Mouse (Mus musculus): Measurements from ENCODE around the gene Syn3. TPM values are rescaled to one million over a fixed set of nuclear protein-coding genes. Genes with fewer than 3 reads are reported as not detected.

Syn3 gene
- polyA plus RNA-seq, 1 experiment: 7.5 TPM

DNA sequence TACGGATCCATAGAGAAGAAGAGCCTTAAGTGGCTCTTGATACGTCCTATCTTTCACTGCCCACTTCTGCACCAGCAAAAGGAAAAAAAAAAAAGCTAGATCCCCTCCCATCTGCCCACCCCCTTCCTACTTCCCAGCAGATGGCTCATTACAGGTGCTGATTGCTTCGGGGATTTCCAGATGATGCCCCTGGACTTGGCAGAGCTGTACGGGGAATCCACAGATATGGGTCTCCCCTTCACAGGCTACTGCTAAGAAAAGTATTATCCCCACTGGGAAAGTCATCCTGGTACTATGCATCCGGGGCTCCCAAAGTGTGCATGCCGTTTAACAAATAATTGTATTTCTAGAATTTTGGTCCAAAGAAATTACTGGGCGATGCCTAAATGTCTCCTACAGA, 181.1 kb downstream of the Syn3 start:
- no peak overlapping the region for H3K4me3 ChIP-seq (ENCODE audit: insufficient read depth, low read length)
- TF ChIP-seq POLR2A (IDR thresholded peaks at IDR 0.05; ENCODE audit: extremely low read depth, insufficient read depth, low read length): no peak

DNA sequence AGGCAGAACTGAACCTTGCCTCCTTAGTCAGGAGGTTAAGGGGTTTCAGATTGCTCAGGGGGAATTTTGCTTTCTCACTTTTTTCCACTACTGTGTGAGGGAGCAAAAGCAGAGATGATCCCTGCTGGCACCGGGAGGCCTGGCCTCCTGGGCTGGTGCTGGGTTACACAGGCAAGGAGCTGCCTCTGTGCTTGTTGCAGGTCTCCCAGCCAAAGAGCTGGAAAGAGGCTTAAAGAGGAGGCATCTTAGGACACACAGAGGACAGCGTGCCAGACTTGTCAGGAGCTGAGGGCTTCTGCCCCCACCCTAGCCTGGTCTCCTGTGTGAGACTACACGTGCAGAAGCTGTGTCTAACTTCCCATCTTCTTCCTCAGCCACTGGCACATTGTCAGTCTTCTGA, 183.2 kb downstream of the Syn3 start:
- peaks cover 1% of the 10 kb centered on the region; the same call in 1 of the 2 replicates for H3K4me1 ChIP-seq (ENCODE audit: control insufficient read depth, insufficient read depth, low read length)
- no peak overlapping the region for H3K27ac ChIP-seq (ENCODE audit: insufficient read depth, low read length)
- TF ChIP-seq CTCF (IDR thresholded peaks at IDR 0.05; ENCODE audit: extremely low read depth, insufficient read depth, low read length) (no peak), POLR2A (IDR thresholded peaks at IDR 0.05; ENCODE audit: extremely low read depth, insufficient read depth, low read length) (no peak)
- H3K4me3 ChIP-seq (ENCODE audit: insufficient read depth, low read length): no peak overlapping the region

More for the DNA sequence above, 181.1 kb downstream of the Syn3 start:
- Histone ChIP-seq H3K4me1 (ENCODE audit: control insufficient read depth, insufficient read depth, low read length) (peaks cover 1% of the 10 kb centered on the region; the same call in 1 of the 2 replicates), H3K27ac (ENCODE audit: insufficient read depth, low read length) (no peak overlapping the region)

DNA sequence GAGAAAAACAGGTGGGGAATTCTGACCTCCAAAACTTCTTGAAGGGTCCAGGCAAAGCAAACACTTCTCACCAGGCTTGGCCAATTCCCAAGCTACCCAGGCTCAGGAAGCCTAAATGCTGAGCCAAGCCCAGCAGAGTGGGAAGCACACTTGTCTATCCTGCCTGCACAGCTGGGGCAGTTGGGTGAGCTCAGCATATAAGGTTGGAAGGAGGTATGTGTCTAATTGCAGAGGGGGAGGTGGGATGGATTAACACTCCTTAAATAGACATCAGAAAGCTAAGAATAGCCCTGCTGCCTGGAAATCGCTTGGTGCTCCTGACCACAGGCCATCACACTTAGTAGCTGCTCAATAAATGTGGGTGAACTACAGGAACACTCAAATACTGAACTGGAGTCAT, 185.2 kb downstream of the Syn3 start:
- H3K27ac ChIP-seq (ENCODE audit: insufficient read depth, low read length): no peak overlapping the region
- H3K4me3 ChIP-seq (ENCODE audit: insufficient read depth, low read length): no peak overlapping the region
- TF ChIP-seq POLR2A (IDR thresholded peaks at IDR 0.05; ENCODE audit: extremely low read depth, insufficient read depth, low read length) (no peak), CTCF (IDR thresholded peaks at IDR 0.05; ENCODE audit: extremely low read depth, insufficient read depth, low read length) (no peak)
- H3K4me1 ChIP-seq (ENCODE audit: control insufficient read depth, insufficient read depth, low read length): peaks cover 1% of the 10 kb centered on the region; the same call in 1 of the 2 replicates

DNA sequence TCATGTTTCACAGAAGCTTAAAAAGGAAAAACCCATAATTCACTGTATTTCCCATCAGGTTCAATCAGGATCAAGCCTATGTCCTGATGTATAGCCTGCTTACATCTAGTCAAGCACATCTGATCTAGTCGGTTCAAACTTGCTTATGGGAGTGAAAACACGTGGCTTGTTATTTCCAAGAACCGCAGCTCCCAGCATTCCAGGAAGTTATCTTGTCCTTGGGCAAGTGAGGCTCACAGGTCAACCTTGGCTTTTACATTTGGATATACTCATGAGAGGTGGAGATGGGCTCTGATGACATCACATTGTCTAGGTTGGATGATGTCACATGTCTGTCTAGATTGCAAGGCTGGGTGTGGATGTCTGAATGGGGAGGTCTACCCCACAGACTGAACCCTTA, 185.7 kb downstream of the Syn3 start:
- Histone ChIP-seq H3K27ac (ENCODE audit: insufficient read depth, low read length) (no peak overlapping the region), H3K4me3 (ENCODE audit: insufficient read depth, low read length) (no peak overlapping the region), H3K4me1 (ENCODE audit: control insufficient read depth, insufficient read depth, low read length) (peaks cover 1% of the 10 kb centered on the region; the same call in 1 of the 2 replicates)
- TF ChIP-seq POLR2A (IDR thresholded peaks at IDR 0.05; ENCODE audit: extremely low read depth, insufficient read depth, low read length) (no peak), CTCF (IDR thresholded peaks at IDR 0.05; ENCODE audit: extremely low read depth, insufficient read depth, low read length) (no peak)

DNA sequence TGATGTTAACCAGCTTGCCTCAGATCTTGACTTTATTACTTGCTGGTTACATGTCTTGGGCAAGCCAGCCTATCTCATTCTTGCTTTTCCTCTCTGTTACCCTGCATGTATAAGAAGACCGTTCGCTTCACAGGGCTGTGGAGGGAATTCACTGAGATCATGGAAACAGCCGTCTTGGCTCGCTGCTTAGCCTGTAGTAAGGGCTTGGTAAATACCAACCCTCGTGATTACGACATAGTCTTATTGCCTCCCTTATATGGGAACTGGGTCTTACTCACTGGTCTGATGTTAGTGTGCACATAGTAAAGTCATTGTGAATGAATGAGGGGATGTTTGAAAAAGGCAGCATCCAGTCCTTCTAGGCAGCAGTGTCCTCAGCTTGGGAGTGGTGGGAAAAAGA, 188.2 kb downstream of the Syn3 start:
- no peak overlapping the region for H3K27ac ChIP-seq (ENCODE audit: insufficient read depth, low read length)
- H3K4me3 ChIP-seq (ENCODE audit: insufficient read depth, low read length): no peak overlapping the region
- H3K4me1 ChIP-seq (ENCODE audit: control insufficient read depth, insufficient read depth, low read length): peaks cover 1% of the 10 kb centered on the region; the same call in 1 of the 2 replicates
- TF ChIP-seq CTCF (IDR thresholded peaks at IDR 0.05; ENCODE audit: extremely low read depth, insufficient read depth, low read length) (no peak), POLR2A (IDR thresholded peaks at IDR 0.05; ENCODE audit: extremely low read depth, insufficient read depth, low read length) (no peak)

DNA sequence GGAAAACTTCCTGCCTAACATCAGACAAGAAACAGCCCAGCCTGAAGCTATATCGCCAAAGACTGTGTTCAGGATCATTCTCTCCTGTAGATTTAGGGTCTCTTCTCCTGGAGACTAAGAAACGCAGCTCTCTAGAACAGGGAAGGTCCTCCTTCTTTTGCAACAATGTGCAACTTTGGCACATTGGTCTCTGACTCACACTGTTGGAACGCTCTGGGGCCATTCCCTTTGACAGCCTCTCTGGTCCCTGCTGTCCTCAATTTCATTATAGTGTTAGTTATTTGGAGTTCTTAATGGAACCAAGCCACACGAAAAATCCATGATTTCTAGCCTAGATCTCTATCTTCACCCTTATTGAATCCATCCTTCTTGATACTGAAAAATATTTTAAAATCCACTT, 191.5 kb downstream of the Syn3 start:
- Histone ChIP-seq H3K27ac (ENCODE audit: insufficient read depth, low read length) (no peak overlapping the region), H3K4me3 (ENCODE audit: insufficient read depth, low read length) (no peak overlapping the region), H3K4me1 (ENCODE audit: control insufficient read depth, insufficient read depth, low read length) (peaks cover 3% of the 10 kb centered on the region; the same call in 1 of the 2 replicates)
- no peak for TF ChIP-seq POLR2A (IDR thresholded peaks at IDR 0.05; ENCODE audit: extremely low read depth, insufficient read depth, low read length)
- no peak for TF ChIP-seq CTCF (IDR thresholded peaks at IDR 0.05; ENCODE audit: extremely low read depth, insufficient read depth, low read length)

DNA sequence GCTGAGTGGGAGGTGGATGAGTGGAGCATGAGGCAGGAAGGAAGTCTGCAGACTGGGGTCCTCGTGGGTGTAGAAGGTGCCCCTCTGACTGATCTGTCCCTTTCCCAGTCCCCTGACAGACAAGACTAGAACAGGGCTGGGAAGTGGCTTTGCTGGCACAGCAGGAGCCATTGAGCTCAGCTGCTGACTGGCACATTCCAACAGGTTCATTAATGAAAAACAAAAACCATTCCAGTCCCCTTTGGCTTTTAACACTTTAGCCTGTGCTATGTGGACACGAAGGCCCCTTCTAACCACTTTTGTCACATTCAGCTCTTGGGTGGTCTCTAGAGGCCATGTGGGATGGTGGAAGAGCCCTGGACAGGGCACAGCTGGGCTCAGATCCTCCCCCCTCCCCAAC, 194.1 kb downstream of the Syn3 start:
- Histone ChIP-seq H3K4me3 (ENCODE audit: insufficient read depth, low read length) (no peak overlapping the region), H3K27ac (ENCODE audit: insufficient read depth, low read length) (no peak overlapping the region), H3K4me1 (ENCODE audit: control insufficient read depth, insufficient read depth, low read length) (peaks cover 1% of the 10 kb centered on the region; the same call in 1 of the 2 replicates)
- no peak for TF ChIP-seq POLR2A (IDR thresholded peaks at IDR 0.05; ENCODE audit: extremely low read depth, insufficient read depth, low read length)
- TF ChIP-seq CTCF (IDR thresholded peaks at IDR 0.05; ENCODE audit: extremely low read depth, insufficient read depth, low read length): no peak

DNA sequence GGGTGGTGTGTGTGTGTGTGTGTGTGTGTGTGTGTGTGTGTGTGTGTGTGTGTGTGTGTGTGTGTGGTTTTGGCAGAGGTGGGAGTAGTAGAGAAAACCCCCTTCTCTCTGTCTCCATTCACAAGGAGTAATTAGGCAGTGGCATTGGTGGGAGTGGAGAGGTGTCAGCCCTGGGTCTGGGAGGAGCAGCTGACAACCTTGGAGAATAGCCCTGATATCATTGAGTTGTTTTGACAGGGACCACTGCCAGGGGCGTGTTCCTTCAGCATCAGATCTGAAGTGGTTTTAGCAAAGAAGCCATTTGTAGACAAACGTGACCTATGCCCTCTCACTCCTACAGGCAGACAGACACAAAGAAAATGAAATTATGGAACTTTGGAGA, 195.2 kb downstream of the Syn3 start:
- TF ChIP-seq CTCF (IDR thresholded peaks at IDR 0.05; ENCODE audit: extremely low read depth, insufficient read depth, low read length): no peak
- TF ChIP-seq POLR2A (IDR thresholded peaks at IDR 0.05; ENCODE audit: extremely low read depth, insufficient read depth, low read length): no peak
- Histone ChIP-seq H3K4me3 (ENCODE audit: insufficient read depth, low read length) (no peak overlapping the region), H3K27ac (ENCODE audit: insufficient read depth, low read length) (no peak overlapping the region), H3K4me1 (ENCODE audit: control insufficient read depth, insufficient read depth, low read length) (peaks cover 1% of the 10 kb centered on the region; the same call in 1 of the 2 replicates)

DNA sequence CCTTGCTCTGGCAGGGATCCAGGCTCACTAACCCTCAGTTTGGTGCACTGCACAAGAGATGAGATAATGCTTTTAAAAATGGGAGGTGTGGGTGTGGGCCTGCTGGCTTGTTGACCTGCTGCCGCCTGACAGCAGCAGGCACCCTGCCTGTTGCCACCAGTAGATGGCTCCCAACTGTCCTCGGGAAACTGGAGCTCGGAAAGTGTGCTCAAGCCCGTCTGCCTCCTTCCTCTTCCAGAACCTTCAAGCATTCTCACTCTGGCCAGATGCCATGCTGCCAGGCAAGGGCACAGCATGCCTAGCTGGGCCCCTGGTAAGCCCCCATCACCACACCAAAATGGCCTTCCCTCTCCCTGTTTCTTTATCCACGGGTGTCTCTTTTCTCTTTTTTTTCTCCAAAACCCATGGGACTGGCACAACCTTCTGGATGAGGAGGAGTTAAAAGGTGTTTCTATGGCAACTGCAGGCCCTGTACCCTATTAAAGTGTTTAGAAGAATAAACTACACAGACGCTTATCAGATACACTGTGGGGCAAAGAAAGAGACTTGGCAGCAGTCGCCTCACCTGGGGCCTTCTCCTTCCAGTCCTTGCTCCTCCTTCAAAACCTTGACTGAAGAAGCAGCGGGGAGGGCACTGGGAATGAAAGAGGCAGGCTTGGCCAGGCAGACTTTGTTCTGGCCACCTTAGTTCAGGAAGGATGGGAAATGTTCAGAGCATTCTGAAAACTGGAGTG, 195.8 kb downstream of the Syn3 start:
- TF ChIP-seq POLR2A (IDR thresholded peaks at IDR 0.05; ENCODE audit: extremely low read depth, insufficient read depth, low read length) (no peak), CTCF (IDR thresholded peaks at IDR 0.05; ENCODE audit: extremely low read depth, insufficient read depth, low read length) (peak; percentile 71)
- H3K27ac ChIP-seq (ENCODE audit: insufficient read depth, low read length): no peak overlapping the region
- peaks cover 1% of the 10 kb centered on the region; the same call in 1 of the 2 replicates for H3K4me1 ChIP-seq (ENCODE audit: control insufficient read depth, insufficient read depth, low read length)
- H3K4me3 ChIP-seq (ENCODE audit: insufficient read depth, low read length): peak overlapping the region; percentile 72

DNA sequence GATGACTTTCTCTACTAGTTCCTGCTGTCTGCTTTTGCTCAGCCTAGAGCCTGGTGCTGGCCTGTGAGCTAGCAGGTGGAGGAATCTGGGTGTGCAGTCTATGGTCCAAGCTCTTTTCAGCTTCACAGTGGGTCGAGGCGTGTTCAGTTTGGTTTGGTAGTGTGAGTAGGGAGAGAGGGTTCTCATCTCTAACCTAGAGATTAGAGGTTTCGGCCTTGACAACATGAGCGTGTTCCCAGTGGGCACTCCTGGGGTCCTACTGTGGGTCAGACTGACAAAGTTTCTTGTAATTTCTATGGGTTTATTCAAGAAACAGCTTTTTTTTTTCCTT, 196.4 kb downstream of the Syn3 start:
- H3K4me3 ChIP-seq (ENCODE audit: insufficient read depth, low read length): peak overlapping the region; percentile 72
- H3K4me1 ChIP-seq (ENCODE audit: control insufficient read depth, insufficient read depth, low read length): peaks cover 1% of the 10 kb centered on the region; the same call in 1 of the 2 replicates
- no peak for TF ChIP-seq CTCF (IDR thresholded peaks at IDR 0.05; ENCODE audit: extremely low read depth, insufficient read depth, low read length)
- TF ChIP-seq POLR2A (IDR thresholded peaks at IDR 0.05; ENCODE audit: extremely low read depth, insufficient read depth, low read length): no peak
- no peak overlapping the region for H3K27ac ChIP-seq (ENCODE audit: insufficient read depth, low read length)

Measured in cortical plate, adult 2 months (tissue).